Mouse (Mus musculus) midbrain, embryonic 16.5 days (tissue): Measurements from ENCODE around the gene Gm20716. TPM values are rescaled to one million over a fixed set of nuclear protein-coding genes. Genes with fewer than 3 reads are reported as not detected.

Source experiments
- ATAC-seq: fragments of 200-750 bp; cut with Nextera tagmentation; 2 replicates; pipeline ENCODE4 v1.8.0; 2017; ENCODE audit warnings: moderate TSS enrichment
- H3K27ac ChIP-seq: fragments of 300-500 bp; sonication (generic); 2 replicates; pipeline ENCODE4 v1.5.1; 2014; ENCODE audit warnings: mild to moderate bottlenecking, low read length, mixed read lengths
- H3K27me3 ChIP-seq: fragments of 300-500 bp; sonication (generic); 2 replicates; pipeline ENCODE4 v1.6.1; 2014; ENCODE audit warnings: low read depth, low read length, mixed read lengths; ENCODE audit not compliant: control insufficient read depth, insufficient read depth
- H3K36me3 ChIP-seq: fragments of 300-500 bp; sonication (generic); 2 replicates; pipeline ENCODE4 v1.6.1; 2014; ENCODE audit warnings: mild to moderate bottlenecking, low read length, moderate library complexity, mixed read lengths; ENCODE audit not compliant: control insufficient read depth, insufficient read depth
- H3K4me1 ChIP-seq: fragments of 300-500 bp; sonication (generic); 2 replicates; pipeline ENCODE4 v1.6.1; 2014; ENCODE audit warnings: mild to moderate bottlenecking, low read length, mixed read lengths; ENCODE audit not compliant: control insufficient read depth, insufficient read depth
- H3K4me2 ChIP-seq: fragments of 300-500 bp; sonication (generic); 2 replicates; pipeline ENCODE4 v1.6.1; 2014; ENCODE audit warnings: mild to moderate bottlenecking, low read length, mixed read lengths
- H3K4me3 ChIP-seq: fragments of 300-500 bp; sonication (generic); 2 replicates; pipeline ENCODE4 v1.5.1; 2014; ENCODE audit warnings: low read depth, mild to moderate bottlenecking, low read length, moderate library complexity, mixed read lengths
- H3K9ac ChIP-seq: fragments of 300-500 bp; sonication (generic); 2 replicates; pipeline ENCODE4 v1.6.1; 2014; ENCODE audit warnings: low read depth, low read length, mixed read lengths
- H3K9me3 ChIP-seq: fragments of 300-500 bp; sonication (generic); replicated peaks from 2 replicates; pipeline ENCODE4 v1.6.1; 2014; ENCODE audit warnings: mild to moderate bottlenecking, low read length, mixed read lengths; ENCODE audit not compliant: control insufficient read depth, poor library complexity, severe bottlenecking
- WGBS: fragments of 180-500 bp; shearing (Covaris S2); extraction: QIAGEN DNeasy Blood & Tissue Kit; methylation state at CpG from one replicate; pipeline ENCODE4 v1.1.7; 2014; 5-methylcytosine and 5-hydroxymethylcytosine counted together
- polyA plus RNA-seq: library from polyadenylated mRNA; unstranded; fragments of >200 nt; fragmentation: Nextera tagmentation; extraction: Ambion mirVana; gene quantifications from 2 replicates; pipeline ENCODE4 v1.2.1, GENCODE M21; 2015

Gm20716 gene
- polyA plus RNA-seq, 1 experiment from 2014 or later, result 18.2 TPM

- no peaks in the 10 kb centered on the region; the same call in 1 of the 2 replicates for H3K36me3 ChIP-seq
- no peaks in the 10 kb centered on the region for H3K9me3 ChIP-seq
- H3K27ac ChIP-seq, result no peak overlapping the region
- 90% methylated on average over 2 of the region's 2 CpGs for WGBS
- no peak for ATAC-seq
- H3K27me3 ChIP-seq, result no peaks in the 10 kb centered on the region
- H3K4me1 ChIP-seq, result peaks cover 37% of the 10 kb centered on the region
- H3K4me2 ChIP-seq, result no peak overlapping the region
- no peak overlapping the region for H3K4me3 ChIP-seq
- no peak overlapping the region for H3K9ac ChIP-seq
Observed at GRCm38 (mm10) chr2:168191856-168192255, 38.3 kb downstream of the Gm20716 start.

DNA sequence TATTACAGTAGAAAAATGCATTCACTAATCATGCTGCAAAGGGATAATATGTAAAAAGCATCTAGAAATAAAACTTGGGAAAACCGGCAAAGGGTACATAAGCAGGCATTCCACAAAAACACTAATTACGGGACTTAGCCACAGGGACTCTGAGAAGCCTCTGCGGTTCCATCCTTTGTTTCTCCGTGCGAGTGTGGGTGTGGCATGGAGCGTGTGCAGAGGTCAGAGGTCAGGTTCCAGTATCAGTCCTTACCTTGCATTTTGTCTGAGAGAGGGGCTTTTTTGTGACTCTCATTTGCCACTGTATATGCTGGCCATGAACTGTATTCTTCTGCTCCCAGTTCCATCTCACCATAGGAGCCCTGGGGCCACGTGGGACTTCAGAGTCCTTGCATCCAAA is 54.2 kb downstream of the Gm20716 start:
- Histone ChIP-seq H3K4me3 (no peak overlapping the region), H3K36me3 (0 out of 2 replicates have a peak, but pooled peaks cover 2% of the 10 kb centered on the region), H3K9ac (no peak overlapping the region), H3K4me2 (no peak overlapping the region), H3K9me3 (no peaks in the 10 kb centered on the region), H3K27ac (no peak overlapping the region), H3K27me3 (no peaks in the 10 kb centered on the region), H3K4me1 (no peaks in the 10 kb centered on the region)
- 50% methylated on average over 7 of the region's 7 CpGs for WGBS
- no peak for ATAC-seq

- Histone ChIP-seq H3K36me3 (no peaks in the 10 kb centered on the region), H3K4me3 (no peak overlapping the region), H3K27me3 (no peaks in the 10 kb centered on the region), H3K9ac (no peak overlapping the region), H3K4me2 (no peak overlapping the region; the same call in 1 of the 2 replicates), H3K4me1 (peaks cover 7% of the 10 kb centered on the region), H3K9me3 (no peaks in the 10 kb centered on the region), H3K27ac (no peak overlapping the region)
- WGBS, result 14% methylated on average over 13 of the region's 13 CpGs
- ATAC-seq, result 0 out of 2 replicates have a peak, but pooled peaks have one; percentile 34
Observed at GRCm38 (mm10) chr2:168170167-168170685, 59.9 kb downstream of the Gm20716 start.

GRCm38 (mm10) chr2:168169800-168170113 is 60.4 kb downstream of the Gm20716 start:
- Histone ChIP-seq H3K36me3 (no peaks in the 10 kb centered on the region), H3K4me3 (no peak overlapping the region), H3K27me3 (no peaks in the 10 kb centered on the region), H3K4me2 (no peak overlapping the region), H3K9me3 (no peaks in the 10 kb centered on the region), H3K4me1 (peaks cover 7% of the 10 kb centered on the region), H3K27ac (no peak overlapping the region), H3K9ac (no peak overlapping the region)
- WGBS, result 4% methylated on average over 9 of the region's 9 CpGs
- no peak for ATAC-seq

DNA sequence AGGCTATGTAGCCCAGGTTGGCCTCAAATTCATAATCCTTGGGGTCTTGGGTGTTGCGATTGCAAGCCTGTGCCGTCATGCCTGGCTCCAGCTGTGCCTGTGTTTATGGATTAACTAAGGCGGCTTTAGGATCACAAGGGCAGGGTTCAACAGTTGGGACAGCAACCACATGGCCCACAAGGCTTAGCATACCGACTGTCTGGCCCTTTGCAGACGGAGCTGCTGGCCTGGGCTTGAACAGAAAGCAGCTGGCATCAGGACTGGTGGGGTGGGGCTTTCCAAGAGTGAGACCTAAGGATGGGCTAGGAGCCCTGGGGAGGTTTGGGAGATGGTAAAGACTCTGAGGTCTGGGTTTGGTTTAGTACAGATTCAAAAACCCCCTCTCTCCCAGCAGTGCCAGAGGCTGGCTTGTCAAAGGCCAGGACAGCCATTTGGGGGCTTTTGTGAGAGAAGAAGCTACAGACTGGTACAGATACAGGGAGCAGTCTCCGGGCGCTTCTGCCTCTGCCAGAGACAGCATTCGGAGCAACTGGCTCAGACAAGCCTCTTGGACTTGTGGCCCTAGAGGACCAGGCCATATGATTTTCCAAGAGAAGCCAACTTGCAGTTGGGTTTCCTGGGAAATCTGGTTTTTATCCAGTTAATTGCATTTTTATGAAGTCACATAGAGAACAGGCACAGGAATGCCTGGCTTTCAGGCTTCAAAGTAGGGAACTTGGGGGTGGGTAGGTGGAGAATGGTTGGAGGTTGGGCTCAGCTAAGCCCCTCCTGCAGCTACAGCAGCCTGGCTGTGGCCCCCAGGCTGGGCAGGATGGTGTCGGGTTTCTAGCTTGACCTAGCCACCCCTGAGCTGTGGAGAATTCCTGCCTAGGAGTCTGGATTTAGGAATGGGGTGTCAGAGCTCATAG is 61.0 kb downstream of the Gm20716 start:
- WGBS, result 24% methylated on average over 9 of the region's 9 CpGs
- H3K27ac ChIP-seq, result no peak overlapping the region
- no peak overlapping the region for H3K9ac ChIP-seq
- peaks cover 7% of the 10 kb centered on the region for H3K4me1 ChIP-seq
- no peaks in the 10 kb centered on the region for H3K36me3 ChIP-seq
- no peak overlapping the region for H3K4me2 ChIP-seq
- no peak for ATAC-seq
- no peaks in the 10 kb centered on the region for H3K27me3 ChIP-seq
- no peaks in the 10 kb centered on the region for H3K9me3 ChIP-seq
- H3K4me3 ChIP-seq, result no peak overlapping the region

DNA sequence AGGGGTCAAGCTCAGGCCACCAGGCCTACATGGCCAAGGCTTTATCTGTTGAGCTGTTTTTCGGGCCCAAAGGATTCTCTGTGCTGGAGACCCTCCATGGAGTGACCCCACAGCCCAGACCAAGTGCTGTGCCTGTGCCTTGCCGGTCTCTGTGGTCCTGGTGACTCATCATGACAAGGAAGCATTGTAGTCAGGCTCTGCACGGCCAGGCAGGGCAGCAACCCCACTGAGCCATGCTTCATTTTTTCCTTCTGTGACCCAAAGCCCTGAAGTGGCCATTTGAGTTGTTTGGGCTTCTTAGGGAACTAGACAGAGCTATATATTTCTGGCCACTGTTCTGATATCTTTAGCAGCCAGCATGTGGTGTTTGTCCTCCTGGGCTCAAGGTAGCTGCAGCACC is 62.4 kb downstream of the Gm20716 start:
- Histone ChIP-seq H3K9me3 (no peaks in the 10 kb centered on the region), H3K9ac (no peak overlapping the region), H3K27ac (no peak overlapping the region), H3K36me3 (no peaks in the 10 kb centered on the region), H3K4me1 (peaks cover 7% of the 10 kb centered on the region), H3K27me3 (no peaks in the 10 kb centered on the region), H3K4me3 (no peak overlapping the region), H3K4me2 (no peak overlapping the region)
- ATAC-seq, result no peak
- 51% methylated on average over 3 of the region's 3 CpGs for WGBS

- Histone ChIP-seq H3K27ac (no peak overlapping the region), H3K27me3 (no peaks in the 10 kb centered on the region), H3K4me1 (peaks cover 8% of the 10 kb centered on the region), H3K9me3 (no peaks in the 10 kb centered on the region), H3K9ac (no peak overlapping the region), H3K36me3 (no peaks in the 10 kb centered on the region), H3K4me3 (no peak overlapping the region), H3K4me2 (no peak overlapping the region)
- ATAC-seq, result no peak
- 49% methylated on average over 21 of the region's 21 CpGs for WGBS
Observed at GRCm38 (mm10) chr2:168166750-168167460, 63.3 kb downstream of the Gm20716 start.

DNA sequence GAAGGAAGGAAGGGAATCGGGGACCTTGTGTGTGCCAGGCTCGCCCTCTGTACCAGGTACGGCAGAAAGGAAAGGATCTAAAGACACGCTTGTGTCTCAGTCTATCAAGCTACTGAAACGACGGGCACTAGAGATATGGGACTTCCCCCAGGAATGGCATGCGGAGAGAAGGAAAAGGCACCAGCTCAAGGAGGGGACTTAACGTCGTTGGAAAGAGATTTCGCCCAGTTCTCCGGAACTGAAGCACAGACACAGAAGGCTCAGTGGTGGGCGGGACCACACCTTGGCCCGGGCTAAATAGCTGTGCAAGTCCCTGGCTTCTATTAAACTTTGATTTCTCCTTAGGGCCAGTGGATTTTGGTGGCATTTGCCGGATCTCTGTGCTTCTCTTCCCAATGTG is 68.2 kb downstream of the Gm20716 start:
- Histone ChIP-seq H3K36me3 (no peaks in the 10 kb centered on the region), H3K4me2 (peak overlapping the region; percentile 33), H3K27me3 (no peaks in the 10 kb centered on the region), H3K27ac (no peak overlapping the region), H3K9ac (no peak overlapping the region), H3K4me3 (no peak overlapping the region; the same call in 1 of the 2 replicates), H3K9me3 (no peaks in the 10 kb centered on the region), H3K4me1 (peaks cover 12% of the 10 kb centered on the region; the same call in 1 of the 2 replicates)
- no peak for ATAC-seq
- 10% methylated on average over 14 of the region's 14 CpGs for WGBS
